Comparison of ENCODE assay signal across 14 mouse cellular contexts in genomic region chr10:85496358-85496757, GRCm38 (mm10).
"Had no signal": no experiment of that assay in that cellular context is flagged by ENCODE, and none has a peak within 500 bp of the region (broad histone marks: within the 10 kb centered on the region; RNA-seq: fewer than 3 reads in every experiment).

No protein-coding gene starts in this region.

- H3K9me3 ChIP-seq: midbrain, embryonic 13.5 days; midbrain, embryonic 15.5 days; neural tube, embryonic 12.5 days; stomach, embryonic 15.5 days had no signal

- H3K4me1 ChIP-seq: megakaryocyte, embryonic 14.5 days; midbrain, embryonic 13.5 days; midbrain, embryonic 15.5 days; neural tube, embryonic 12.5 days; stomach, embryonic 15.5 days had no signal

- H3K4me2 ChIP-seq: lung, embryonic 14.5 days; midbrain, embryonic 11.5 days; midbrain, embryonic 13.5 days; midbrain, embryonic 15.5 days; neural tube, embryonic 12.5 days; stomach, embryonic 15.5 days had no signal

- H3K27ac ChIP-seq: macrophage; midbrain, embryonic 13.5 days; midbrain, embryonic 15.5 days; neural tube, embryonic 12.5 days; stomach, embryonic 15.5 days; stomach, postnatal 0 days had no signal

- DNase-seq: lung, embryonic 14.5 days; lung, postnatal 10 days; right cerebral cortex, postnatal 14 days; thymus, adult 2 months; thymus, postnatal 25 days; thymus, postnatal 4 days had no signal

- H3K9ac ChIP-seq: lung, embryonic 14.5 days; midbrain, embryonic 13.5 days; midbrain, embryonic 15.5 days; neural tube, embryonic 12.5 days; stomach, embryonic 15.5 days had no signal

- ATAC-seq: midbrain, embryonic 13.5 days; midbrain, embryonic 15.5 days had no signal

- H3K4me3 ChIP-seq: megakaryocyte, embryonic 14.5 days; midbrain, embryonic 13.5 days; midbrain, embryonic 15.5 days; neural tube, embryonic 12.5 days; stomach, embryonic 15.5 days had no signal

- H3K36me3 ChIP-seq: midbrain, embryonic 13.5 days; midbrain, embryonic 15.5 days; neural tube, embryonic 12.5 days; stomach, embryonic 15.5 days had no signal

- H3K27me3 ChIP-seq: megakaryocyte, embryonic 14.5 days; midbrain, embryonic 13.5 days; midbrain, embryonic 15.5 days; neural tube, embryonic 12.5 days; stomach, embryonic 15.5 days had no signal
